Mouse (Mus musculus): ENCODE measurements around the gene Pnma1. TPM values are rescaled to one million over a fixed set of nuclear protein-coding genes. Genes with fewer than 3 reads are reported as not detected.

Pnma1 gene
- polyA plus RNA-seq, 1 experiment from 2014 or later: 3.6 TPM

- WGBS: 4% methylated on average over 13 of the region's 13 CpGs
- H3K4me3 ChIP-seq: peak overlapping the region; percentile 39
- no peaks in the 10 kb centered on the region for H3K9me3 ChIP-seq (replicated peaks)
- ATAC-seq: peak; percentile 39
- H3K4me2 ChIP-seq: peak overlapping the region; percentile 70
- no peaks in the 10 kb centered on the region for H3K27me3 ChIP-seq
- H3K36me3 ChIP-seq (ENCODE audit: poor library complexity, severe bottlenecking): peaks cover 29% of the 10 kb centered on the region
- H3K27ac ChIP-seq: peak overlapping the region; percentile 95
- peaks cover 71% of the 10 kb centered on the region for H3K4me1 ChIP-seq
- H3K9ac ChIP-seq: peak overlapping the region; percentile 76
Measured at GRCm38 (mm10) chr12:84176126-84176769, 28.0 kb upstream of the Pnma1 start.

DNA sequence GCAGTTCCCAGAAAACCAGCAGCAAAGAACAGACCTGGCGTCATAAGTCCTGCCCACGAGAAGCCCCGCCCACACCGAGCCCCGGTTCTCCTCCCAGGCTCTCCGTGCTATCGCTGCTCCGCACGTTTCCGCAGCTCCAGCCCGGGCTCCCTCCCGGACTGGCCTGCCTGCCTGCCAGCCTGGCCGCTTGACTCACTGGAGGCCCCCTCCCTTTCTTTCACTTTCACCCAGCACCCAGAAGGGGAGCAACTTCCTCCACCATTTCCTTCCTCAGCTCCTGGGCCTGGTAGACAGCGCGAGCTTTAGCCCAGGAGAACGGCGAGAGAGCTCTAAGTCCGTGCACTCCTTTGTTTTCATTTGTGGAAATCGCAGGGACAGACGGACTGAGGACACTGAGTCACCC lies 27.4 kb upstream of the Pnma1 start:
- Histone ChIP-seq H3K9me3 (replicated peaks) (no peaks in the 10 kb centered on the region), H3K4me1 (peaks cover 65% of the 10 kb centered on the region), H3K9ac (peak overlapping the region; percentile 76), H3K27me3 (no peaks in the 10 kb centered on the region), H3K27ac (peak overlapping the region; percentile 95), H3K4me2 (peak overlapping the region; percentile 70), H3K36me3 (ENCODE audit: poor library complexity, severe bottlenecking) (peaks cover 31% of the 10 kb centered on the region), H3K4me3 (peak overlapping the region; percentile 39)
- under 1% methylated on average over 20 of the region's 20 CpGs for WGBS
- peak; percentile 88 for ATAC-seq

GRCm38 (mm10) chr12:84174871-84175270 lies 26.6 kb upstream of the Pnma1 start:
- Histone ChIP-seq H3K27me3 (no peaks in the 10 kb centered on the region), H3K36me3 (ENCODE audit: poor library complexity, severe bottlenecking) (peaks cover 31% of the 10 kb centered on the region), H3K4me1 (peaks cover 57% of the 10 kb centered on the region), H3K9ac (no peak overlapping the region), H3K4me3 (no peak overlapping the region), H3K4me2 (no peak overlapping the region), H3K27ac (no peak overlapping the region; the same call in 1 of the 2 replicates), H3K9me3 (replicated peaks) (no peaks in the 10 kb centered on the region)
- 86% methylated on average over 6 of the region's 6 CpGs for WGBS
- ATAC-seq: no peak

DNA sequence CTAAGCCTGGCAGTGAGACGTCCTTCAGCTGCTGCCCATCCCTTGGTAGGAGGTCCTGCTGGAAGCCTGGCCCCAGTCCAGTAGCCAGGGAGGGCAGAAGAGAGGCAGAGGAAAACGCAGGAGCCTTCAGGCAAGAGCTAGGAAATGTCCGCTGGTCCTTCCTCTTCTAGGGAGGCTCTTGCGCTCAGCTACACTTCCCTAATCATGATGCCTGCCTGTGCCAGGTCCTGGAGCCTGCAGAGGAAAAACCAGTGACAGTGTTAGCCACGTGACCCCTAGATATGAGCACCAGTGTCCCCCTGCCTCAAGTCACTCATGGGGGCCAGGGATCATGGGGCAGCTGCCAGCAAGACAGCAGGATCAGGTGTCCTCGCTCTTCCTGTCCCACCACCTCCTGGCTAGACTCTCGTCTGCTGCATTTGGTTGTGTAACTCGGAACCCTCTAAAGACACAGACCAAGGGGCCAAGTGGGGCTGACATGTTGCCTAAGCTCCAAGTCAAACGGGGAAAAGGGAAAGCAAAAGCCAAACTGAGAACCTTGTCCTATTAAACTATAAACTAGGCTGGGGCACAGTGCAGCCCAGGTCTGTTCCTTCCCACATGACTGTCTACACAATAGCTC lies 26.0 kb upstream of the Pnma1 start:
- no peaks in the 10 kb centered on the region for H3K27me3 ChIP-seq
- H3K27ac ChIP-seq: no peak overlapping the region
- peaks cover 54% of the 10 kb centered on the region for H3K4me1 ChIP-seq
- H3K4me2 ChIP-seq: no peak overlapping the region
- WGBS: 87% methylated on average over 9 of the region's 9 CpGs
- H3K36me3 ChIP-seq (ENCODE audit: poor library complexity, severe bottlenecking): peaks cover 31% of the 10 kb centered on the region
- no peaks in the 10 kb centered on the region for H3K9me3 ChIP-seq (replicated peaks)
- no peak overlapping the region for H3K4me3 ChIP-seq
- ATAC-seq: no peak
- H3K9ac ChIP-seq: no peak overlapping the region

DNA sequence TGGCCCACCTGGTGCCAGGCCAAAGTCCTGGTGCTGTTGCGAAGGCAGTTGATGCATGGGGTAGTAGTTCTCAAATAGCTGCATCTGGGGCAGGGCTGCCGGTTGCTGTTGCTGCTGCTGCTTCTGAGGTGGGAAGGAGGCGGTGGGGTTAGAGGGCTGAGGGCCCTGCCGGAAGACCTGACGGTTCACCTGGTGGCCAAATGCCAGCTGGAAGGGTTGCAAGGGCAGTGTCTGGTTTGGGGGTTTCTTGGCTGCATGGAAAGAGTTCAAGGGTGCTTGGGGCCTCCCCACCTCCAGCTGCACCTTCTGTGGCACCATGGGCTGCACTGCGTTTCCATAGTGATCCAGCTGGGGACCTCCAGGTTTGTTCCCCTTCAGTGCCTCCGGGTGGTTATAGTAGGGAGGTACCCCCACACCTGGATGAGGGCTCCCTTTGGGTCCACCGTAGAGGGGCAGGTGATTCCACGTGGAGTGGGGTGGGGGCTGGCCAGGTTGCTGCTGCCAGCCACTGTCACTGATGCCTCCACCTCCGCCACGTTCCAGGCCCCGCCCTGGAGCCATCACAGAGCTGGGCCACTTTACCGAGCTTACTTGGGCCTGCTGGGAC lies 25.1 kb upstream of the Pnma1 start:
- Histone ChIP-seq H3K4me1 (peaks cover 47% of the 10 kb centered on the region), H3K36me3 (ENCODE audit: poor library complexity, severe bottlenecking) (peaks cover 31% of the 10 kb centered on the region), H3K4me3 (no peak overlapping the region), H3K27ac (no peak overlapping the region), H3K27me3 (no peaks in the 10 kb centered on the region), H3K9me3 (replicated peaks) (no peaks in the 10 kb centered on the region), H3K4me2 (no peak overlapping the region), H3K9ac (no peak overlapping the region)
- no peak for ATAC-seq
- 95% methylated on average over 13 of the region's 13 CpGs for WGBS

DNA sequence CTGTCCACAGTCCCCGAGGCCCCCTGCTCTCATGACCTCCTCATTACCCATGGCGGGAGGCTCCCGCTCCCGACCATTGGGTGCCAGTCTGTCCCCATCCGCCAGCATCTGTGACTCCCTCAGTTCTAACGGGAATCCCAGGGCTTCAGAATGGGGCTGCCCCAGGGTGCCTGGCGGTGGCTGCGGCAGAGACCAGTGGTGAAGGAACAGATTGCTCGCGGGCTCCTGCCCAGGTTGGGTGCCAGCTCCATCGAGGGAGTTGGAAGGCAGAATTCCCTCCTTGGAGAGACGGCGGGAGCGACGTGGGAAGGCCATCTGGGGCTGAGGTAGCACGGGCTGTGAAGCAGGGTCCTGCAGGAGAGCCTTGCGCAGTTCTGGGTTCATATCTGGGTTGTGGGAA lies 24.6 kb upstream of the Pnma1 start:
- Histone ChIP-seq H3K9ac (no peak overlapping the region), H3K36me3 (ENCODE audit: poor library complexity, severe bottlenecking) (peaks cover 31% of the 10 kb centered on the region), H3K9me3 (replicated peaks) (no peaks in the 10 kb centered on the region), H3K27ac (no peak overlapping the region), H3K4me3 (no peak overlapping the region), H3K4me2 (no peak overlapping the region), H3K27me3 (no peaks in the 10 kb centered on the region), H3K4me1 (peaks cover 42% of the 10 kb centered on the region)
- ATAC-seq: no peak
- WGBS: 87% methylated on average over 17 of the region's 17 CpGs

DNA sequence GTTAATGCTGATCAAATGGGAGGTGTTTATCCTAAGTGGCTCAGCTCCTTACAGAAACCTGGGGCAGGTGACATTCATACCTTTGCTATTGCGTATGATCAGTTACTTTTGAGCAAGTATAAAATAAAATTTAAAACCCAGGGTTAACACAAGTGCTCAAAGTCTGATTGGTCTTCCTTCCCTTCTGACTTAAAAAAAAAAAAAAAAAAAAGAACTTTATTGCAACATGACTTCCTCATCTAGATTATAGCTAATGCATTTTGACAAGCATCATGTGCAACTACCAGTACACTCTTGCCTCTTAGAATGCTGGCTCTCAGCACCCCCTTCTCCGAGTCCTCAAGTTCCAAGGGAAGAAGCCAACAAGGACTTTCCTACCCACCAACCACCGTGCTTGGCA lies 23.9 kb upstream of the Pnma1 start:
- WGBS: 96% methylated on average over 3 of the region's 3 CpGs
- ATAC-seq: no peak

GRCm38 (mm10) chr12:84170610-84171009 lies 22.3 kb upstream of the Pnma1 start:
- no peak overlapping the region for H3K27ac ChIP-seq
- H3K4me2 ChIP-seq: no peak overlapping the region
- no peak for ATAC-seq
- no peak overlapping the region for H3K9ac ChIP-seq
- WGBS: 91% methylated on average over 10 of the region's 10 CpGs
- H3K4me1 ChIP-seq: peaks cover 20% of the 10 kb centered on the region
- peaks cover 31% of the 10 kb centered on the region for H3K36me3 ChIP-seq (ENCODE audit: poor library complexity, severe bottlenecking)
- no peaks in the 10 kb centered on the region for H3K27me3 ChIP-seq
- H3K4me3 ChIP-seq: no peak overlapping the region
- no peaks in the 10 kb centered on the region for H3K9me3 ChIP-seq (replicated peaks)

More for the DNA sequence above, 23.9 kb upstream of the Pnma1 start:
- Histone ChIP-seq H3K4me2 (no peak overlapping the region), H3K9ac (no peak overlapping the region), H3K4me1 (peaks cover 36% of the 10 kb centered on the region), H3K27ac (no peak overlapping the region), H3K27me3 (no peaks in the 10 kb centered on the region), H3K4me3 (no peak overlapping the region), H3K36me3 (ENCODE audit: poor library complexity, severe bottlenecking) (peaks cover 31% of the 10 kb centered on the region), H3K9me3 (replicated peaks) (no peaks in the 10 kb centered on the region)

GRCm38 (mm10) chr12:84165631-84166373 lies 17.5 kb upstream of the Pnma1 start:
- H3K9me3 ChIP-seq (replicated peaks): no peaks in the 10 kb centered on the region
- no peak for ATAC-seq
- H3K36me3 ChIP-seq (ENCODE audit: poor library complexity, severe bottlenecking): peaks cover 20% of the 10 kb centered on the region
- no peak overlapping the region for H3K4me3 ChIP-seq
- WGBS: 75% methylated on average over 8 of the region's 8 CpGs
- H3K4me1 ChIP-seq: no peaks in the 10 kb centered on the region
- no peak overlapping the region for H3K27ac ChIP-seq
- no peak overlapping the region for H3K9ac ChIP-seq
- no peaks in the 10 kb centered on the region for H3K27me3 ChIP-seq
- H3K4me2 ChIP-seq: no peak overlapping the region

DNA sequence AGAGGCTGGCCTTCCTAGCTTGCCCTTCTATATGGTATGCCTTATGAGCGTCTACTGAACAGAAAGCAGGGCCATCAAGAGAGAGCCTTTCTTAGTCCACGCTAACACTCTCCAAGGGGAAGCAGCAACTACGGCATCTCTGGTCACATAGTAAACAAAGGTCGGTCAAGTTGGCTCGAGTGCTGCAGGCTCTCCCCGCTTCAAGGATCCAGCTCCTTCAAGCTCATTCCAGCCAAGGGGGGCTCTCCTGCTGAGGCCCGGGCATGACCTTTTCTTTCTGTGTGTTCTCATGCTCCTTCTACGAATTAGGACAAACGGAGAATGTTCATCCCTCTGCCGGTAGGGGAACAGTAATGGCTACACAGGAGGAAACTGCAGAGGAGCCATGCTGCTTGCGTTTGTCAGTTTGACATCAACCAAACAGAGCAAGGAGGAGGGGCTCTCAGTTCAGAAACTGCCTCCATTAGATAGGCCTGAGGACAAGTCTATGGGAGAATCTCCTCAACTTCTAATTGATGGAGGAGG lies 15.4 kb upstream of the Pnma1 start:
- no peak for ATAC-seq
- 84% methylated on average over 11 of the region's 11 CpGs for WGBS
- Histone ChIP-seq H3K27me3 (no peaks in the 10 kb centered on the region), H3K9me3 (replicated peaks) (no peaks in the 10 kb centered on the region), H3K9ac (no peak overlapping the region), H3K4me3 (no peak overlapping the region), H3K4me1 (no peaks in the 10 kb centered on the region), H3K36me3 (ENCODE audit: poor library complexity, severe bottlenecking) (peaks cover 42% of the 10 kb centered on the region), H3K27ac (no peak overlapping the region), H3K4me2 (no peak overlapping the region)

GRCm38 (mm10) chr12:84163133-84163532 lies 14.8 kb upstream of the Pnma1 start:
- no peak overlapping the region for H3K4me3 ChIP-seq
- no peaks in the 10 kb centered on the region for H3K9me3 ChIP-seq (replicated peaks)
- no peak overlapping the region for H3K9ac ChIP-seq
- WGBS: 78% methylated on average over 9 of the region's 9 CpGs
- H3K36me3 ChIP-seq (ENCODE audit: poor library complexity, severe bottlenecking): peaks cover 47% of the 10 kb centered on the region
- H3K27ac ChIP-seq: no peak overlapping the region
- no peaks in the 10 kb centered on the region for H3K27me3 ChIP-seq
- ATAC-seq: no peak
- H3K4me1 ChIP-seq: no peaks in the 10 kb centered on the region
- H3K4me2 ChIP-seq: no peak overlapping the region
